Mouse (Mus musculus): ENCODE measurements around the gene Rapgef2.

- TF ChIP-seq CTCF (IDR thresholded peaks at IDR 0.05; ENCODE audit: borderline replicate concordance, control insufficient read depth, extremely low read depth, insufficient read depth, low read length, poor library complexity) (no peak), POLR2A (IDR thresholded peaks at IDR 0.05; ENCODE audit: control insufficient read depth, extremely low read depth, insufficient read depth, low read length, poor library complexity) (no peak)
Measured at GRCm38 (mm10) chr3:79139245-79139644, 147.1 kb downstream of the Rapgef2 start.

Measured in thymus, adult 2 months (tissue).